Mouse (Mus musculus): ENCODE data around the gene Fam198a. TPM values are rescaled to one million over a fixed set of nuclear protein-coding genes. Genes with fewer than 3 reads are reported as not detected.

Fam198a gene
- polyA plus RNA-seq (2014; fragmentation: Illumina TruSeq; extraction: RNeasy Lipid Tissue Mini Kit (QIAGEN cat#74804); ENCODE audit: low read depth, low replicate concordance), result 0.47 TPM

GRCm38 (mm10) chr9:121950418-121951113, at the start of gene Fam198a:
TSS of gene Fam198a (plus strand) at chr9:121950988.

GRCm38 (mm10) chr9:121916102-121916501, 34.7 kb upstream of the Fam198a start, which contains the start of gene Cyp8b1:
TSS of gene Cyp8b1 (minus strand) at chr9:121916305.

GRCm38 (mm10) chr9:121997010-121997409, 46.2 kb downstream of the Fam198a start, which contains the start of gene Pomgnt2:
TSS of gene Pomgnt2 (minus strand) at chr9:121997110.

Other genes starting within 250 kb of the Fam198a start
- gene Sec22c, start 245.5 kb upstream of the Fam198a start, polyA plus RNA-seq (2014; fragmentation: Illumina TruSeq; extraction: RNeasy Lipid Tissue Mini Kit (QIAGEN cat#74804); ENCODE audit: low read depth, low replicate concordance), result 7.9 TPM
- gene Ss18l2, start 240.7 kb upstream of the Fam198a start, polyA plus RNA-seq (2014; fragmentation: Illumina TruSeq; extraction: RNeasy Lipid Tissue Mini Kit (QIAGEN cat#74804); ENCODE audit: low read depth, low replicate concordance), result 53.9 TPM
- 128 TPM for gene Nktr, start 231.8 kb upstream of the Fam198a start, polyA plus RNA-seq (2014; fragmentation: Illumina TruSeq; extraction: RNeasy Lipid Tissue Mini Kit (QIAGEN cat#74804); ENCODE audit: low read depth, low replicate concordance)
- 0.29 TPM for gene Zfp651, start 191.7 kb upstream of the Fam198a start, polyA plus RNA-seq (2014; fragmentation: Illumina TruSeq; extraction: RNeasy Lipid Tissue Mini Kit (QIAGEN cat#74804); ENCODE audit: low read depth, low replicate concordance)
- not detected for gene Klhl40, start 173.4 kb upstream of the Fam198a start, polyA plus RNA-seq (2014; fragmentation: Illumina TruSeq; extraction: RNeasy Lipid Tissue Mini Kit (QIAGEN cat#74804); ENCODE audit: low read depth, low replicate concordance)
- gene Hhatl, start 158.5 kb upstream of the Fam198a start, polyA plus RNA-seq (2014; fragmentation: Illumina TruSeq; extraction: RNeasy Lipid Tissue Mini Kit (QIAGEN cat#74804); ENCODE audit: low read depth, low replicate concordance), result not detected
- gene Ccdc13, start 111.5 kb upstream of the Fam198a start, polyA plus RNA-seq (2014; fragmentation: Illumina TruSeq; extraction: RNeasy Lipid Tissue Mini Kit (QIAGEN cat#74804); ENCODE audit: low read depth, low replicate concordance), result not detected
- gene Higd1a, start 92.6 kb upstream of the Fam198a start, polyA plus RNA-seq (2014; fragmentation: Illumina TruSeq; extraction: RNeasy Lipid Tissue Mini Kit (QIAGEN cat#74804); ENCODE audit: low read depth, low replicate concordance), result 59.5 TPM
- 0.58 TPM for gene Ackr2, start 52.6 kb upstream of the Fam198a start, polyA plus RNA-seq (2014; fragmentation: Illumina TruSeq; extraction: RNeasy Lipid Tissue Mini Kit (QIAGEN cat#74804); ENCODE audit: low read depth, low replicate concordance)
- not detected for gene Cyp8b1, start 34.7 kb upstream of the Fam198a start, polyA plus RNA-seq (2014; fragmentation: Illumina TruSeq; extraction: RNeasy Lipid Tissue Mini Kit (QIAGEN cat#74804); ENCODE audit: low read depth, low replicate concordance)
- gene Pomgnt2, start 46.1 kb downstream of the Fam198a start, polyA plus RNA-seq (2014; fragmentation: Illumina TruSeq; extraction: RNeasy Lipid Tissue Mini Kit (QIAGEN cat#74804); ENCODE audit: low read depth, low replicate concordance), result 0.23 TPM
- gene Snrk, start 166.3 kb downstream of the Fam198a start, polyA plus RNA-seq (2014; fragmentation: Illumina TruSeq; extraction: RNeasy Lipid Tissue Mini Kit (QIAGEN cat#74804); ENCODE audit: low read depth, low replicate concordance), result 200 TPM